Mouse (Mus musculus): ENCODE data around the gene Defb10. TPM values are rescaled to one million over a fixed set of nuclear protein-coding genes. Genes with fewer than 3 reads are reported as not detected.
"Not testable (repeated sequence)": the region's sequence is repeated elsewhere in the genome, so short reads cannot be mapped to it uniquely, and the experiment has no call there.

The Defb10 gene
- polyA plus RNA-seq (2016; fragmentation: Nextera tagmentation; extraction: Ambion mirVana), result not detected in 2 replicates

DNA sequence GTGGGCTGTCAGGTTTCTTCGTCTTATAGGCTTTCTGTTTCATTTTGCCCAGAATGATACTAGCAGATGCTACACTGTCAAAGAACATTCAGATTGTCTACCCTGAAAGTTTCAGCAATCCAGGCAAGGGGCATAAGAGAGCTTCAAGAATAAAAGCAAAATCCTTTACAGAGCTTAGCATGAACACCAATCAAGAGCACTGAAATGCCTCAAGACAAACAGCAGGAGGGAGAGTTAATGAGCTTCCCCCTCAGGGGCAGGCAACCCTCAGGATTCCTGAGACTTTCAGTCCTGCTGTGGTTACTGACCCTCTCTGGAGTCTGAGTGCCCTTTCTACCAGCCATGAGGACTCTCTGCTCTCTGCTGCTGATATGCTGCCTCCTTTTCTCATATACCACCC, at the start of gene Defb10:
Gene Defb10 (plus strand): TSS at position 316 of the 400 bp plus-strand sequence.
- H3K27me3 ChIP-seq; H3K36me3 ChIP-seq (replicated peaks); H3K4me3 ChIP-seq (replicated peaks); H3K27ac ChIP-seq; H3K9me3 ChIP-seq; ATAC-seq (ENCODE audit: low FRiP score); H3K4me1 ChIP-seq; H3K9ac ChIP-seq; H3K4me2 ChIP-seq: not testable (repeated sequence)
- WGBS, result 7% methylated on average over 1 of the region's 1 CpGs

DNA sequence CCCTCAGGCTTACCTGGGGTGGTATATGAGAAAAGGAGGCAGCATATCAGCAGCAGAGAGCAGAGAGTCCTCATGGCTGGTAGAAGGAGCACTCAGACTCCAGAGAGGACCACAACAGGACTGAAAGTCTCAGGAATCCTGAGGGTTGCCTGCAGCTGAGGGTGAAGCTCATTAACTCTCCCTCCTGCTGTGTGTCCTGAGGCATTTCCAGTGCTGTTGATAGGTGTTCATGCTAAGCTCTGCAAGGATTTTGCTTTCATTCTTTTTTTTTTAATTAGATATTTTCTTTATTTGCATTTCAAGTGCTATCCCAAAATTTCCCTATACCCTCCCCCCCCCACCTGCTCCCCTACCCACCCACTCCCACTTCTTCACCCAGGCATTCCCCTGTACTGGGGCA, 26.6 kb downstream of the Defb10 start, which contains the start of gene Defb9:
Gene Defb9 (minus strand): TSS at position 101 of the 400 bp plus-strand sequence.
- not testable (repeated sequence) for H3K9me3 ChIP-seq

GRCm38 (mm10) chr8:21906290-21906689, 47.6 kb downstream of the Defb10 start, which contains the start of gene Defb11:
Defb11 (minus strand) TSS chr8:21906412.
- H3K9me3 ChIP-seq; H3K9ac ChIP-seq; H3K27me3 ChIP-seq; ATAC-seq (ENCODE audit: low FRiP score); H3K4me1 ChIP-seq; H3K36me3 ChIP-seq (replicated peaks); H3K4me3 ChIP-seq (replicated peaks); H3K4me2 ChIP-seq; H3K27ac ChIP-seq: not testable (repeated sequence)

More for the DNA sequence above, 26.6 kb downstream of the Defb10 start, which contains the start of gene Defb9:
- H3K27me3 ChIP-seq; H3K4me2 ChIP-seq; H3K4me1 ChIP-seq; ATAC-seq (ENCODE audit: low FRiP score); H3K4me3 ChIP-seq (replicated peaks); H3K9ac ChIP-seq; H3K27ac ChIP-seq; H3K36me3 ChIP-seq (replicated peaks): not testable (repeated sequence)

Other genes with a start within 250 kb of the Defb10 start
- gene Defa26, start 240.7 kb upstream of the Defb10 start, polyA plus RNA-seq (2016; fragmentation: Nextera tagmentation; extraction: Ambion mirVana), result not detected in 2 replicates
- not detected in 2 replicates for gene Defa17, start 203.1 kb upstream of the Defb10 start, polyA plus RNA-seq (2016; fragmentation: Nextera tagmentation; extraction: Ambion mirVana)
- gene Defa34, start 193.1 kb upstream of the Defb10 start, polyA plus RNA-seq (2016; fragmentation: Nextera tagmentation; extraction: Ambion mirVana), result not detected in 2 replicates
- not detected in 2 replicates for gene AY761184, start 155.3 kb upstream of the Defb10 start, polyA plus RNA-seq (2016; fragmentation: Nextera tagmentation; extraction: Ambion mirVana)
- not detected in 2 replicates for gene Defa24, start 124.4 kb upstream of the Defb10 start, polyA plus RNA-seq (2016; fragmentation: Nextera tagmentation; extraction: Ambion mirVana)
- gene Defb50, start 35.4 kb upstream of the Defb10 start, polyA plus RNA-seq (2016; fragmentation: Nextera tagmentation; extraction: Ambion mirVana), result not detected in 2 replicates
- not detected in 2 replicates for gene Defb2, start 19.0 kb upstream of the Defb10 start, polyA plus RNA-seq (2016; fragmentation: Nextera tagmentation; extraction: Ambion mirVana)
- not detected in 2 replicates for gene Defb9, start 26.5 kb downstream of the Defb10 start, polyA plus RNA-seq (2016; fragmentation: Nextera tagmentation; extraction: Ambion mirVana)
- 0.79 TPM in 1 of 2 replicates, not detected in the other for gene Defb11, start 47.5 kb downstream of the Defb10 start, polyA plus RNA-seq (2016; fragmentation: Nextera tagmentation; extraction: Ambion mirVana)
- not detected in 2 replicates for gene Defb15, start 73.8 kb downstream of the Defb10 start, polyA plus RNA-seq (2016; fragmentation: Nextera tagmentation; extraction: Ambion mirVana)
- not detected in 2 replicates for gene Defb35, start 79.5 kb downstream of the Defb10 start, polyA plus RNA-seq (2016; fragmentation: Nextera tagmentation; extraction: Ambion mirVana)
- gene Defb13, start 87.9 kb downstream of the Defb10 start, polyA plus RNA-seq (2016; fragmentation: Nextera tagmentation; extraction: Ambion mirVana), result not detected in 2 replicates
- gene Fam90a1a, start 99.8 kb downstream of the Defb10 start, polyA plus RNA-seq (2016; fragmentation: Nextera tagmentation; extraction: Ambion mirVana), result not detected in 2 replicates
- gene Ccdc70, start 110.9 kb downstream of the Defb10 start, polyA plus RNA-seq (2016; fragmentation: Nextera tagmentation; extraction: Ambion mirVana), result not detected in 2 replicates
- gene Atp7b, start 201.4 kb downstream of the Defb10 start, polyA plus RNA-seq (2016; fragmentation: Nextera tagmentation; extraction: Ambion mirVana), result 2.3 and 2.6 TPM in 2 replicates
- 15.4 and 25.6 TPM in 2 replicates for gene Alg11, start 201.8 kb downstream of the Defb10 start, polyA plus RNA-seq (2016; fragmentation: Nextera tagmentation; extraction: Ambion mirVana)